Mouse (Mus musculus): ENCODE results near the gene Txlna.

Gene Txlna

GRCm38 (mm10) chr4:129640638-129641467, at the start of gene Txlna:
Txlna (minus strand) TSS chr4:129641065.
- peak; percentile 98 for DNase-seq

GRCm38 (mm10) chr4:129684531-129684930, 43.7 kb upstream of the Txlna start:
- DNase-seq: no peak

- no peak for DNase-seq
Measured at GRCm38 (mm10) chr4:129683901-129684493, 43.1 kb upstream of the Txlna start.

- DNase-seq: no peak
Measured at GRCm38 (mm10) chr4:129681837-129682236, 41.0 kb upstream of the Txlna start.

GRCm38 (mm10) chr4:129672878-129673449, 32.1 kb upstream of the Txlna start:
- DNase-seq: no peak

GRCm38 (mm10) chr4:129672083-129672877, 31.4 kb upstream of the Txlna start, which contains the start of gene Kpna6:
Kpna6 (minus strand) TSS chr4:129672767.
- DNase-seq: peak; percentile 95 to 98

- peak; percentile 41 to 45 for DNase-seq
Measured at GRCm38 (mm10) chr4:129671491-129672082, 30.7 kb upstream of the Txlna start.

- no peak for DNase-seq
Measured at GRCm38 (mm10) chr4:129662255-129662813, 21.5 kb upstream of the Txlna start.

GRCm38 (mm10) chr4:129661584-129661983, 20.7 kb upstream of the Txlna start:
- no peak for DNase-seq

- no peak for DNase-seq
Measured at GRCm38 (mm10) chr4:129654770-129655169, 13.9 kb upstream of the Txlna start.

GRCm38 (mm10) chr4:129650359-129650758, 9.5 kb upstream of the Txlna start:
- DNase-seq: no peak

GRCm38 (mm10) chr4:129648656-129649055, 7.8 kb upstream of the Txlna start:
- DNase-seq: no peak

- DNase-seq: no peak
Measured at GRCm38 (mm10) chr4:129645204-129645603, 4.3 kb upstream of the Txlna start.

- DNase-seq: no peak
Measured at GRCm38 (mm10) chr4:129641756-129642155, 891 bp upstream of the Txlna start.

GRCm38 (mm10) chr4:129640101-129640637, 696 bp downstream of the Txlna start:
- peak; percentile 59 to 61 for DNase-seq

- no peak for DNase-seq
Measured at GRCm38 (mm10) chr4:129639221-129639620, 1.6 kb downstream of the Txlna start.

- DNase-seq: no peak
Measured at GRCm38 (mm10) chr4:129633852-129634251, 7.0 kb downstream of the Txlna start.

GRCm38 (mm10) chr4:129631867-129632266, 9.0 kb downstream of the Txlna start:
- no peak for DNase-seq

- DNase-seq: peak; percentile 49 to 53
Measured at GRCm38 (mm10) chr4:129630944-129631343, 9.9 kb downstream of the Txlna start.

GRCm38 (mm10) chr4:129626035-129626434, 14.8 kb downstream of the Txlna start:
- no peak for DNase-seq

- DNase-seq: no peak
Measured at GRCm38 (mm10) chr4:129625496-129625895, 15.4 kb downstream of the Txlna start.

GRCm38 (mm10) chr4:129625029-129625370, 15.9 kb downstream of the Txlna start:
- peak; percentile 69 to 70 for DNase-seq
